Mouse (Mus musculus): Measurements from ENCODE around the gene Camsap2.

- no peak for TF ChIP-seq CTCF (IDR thresholded peaks at IDR 0.05; ENCODE audit: low read depth)
- TF ChIP-seq EP300 (optimal IDR thresholded peaks at IDR 0.05), result no peak
Measured at GRCm38 (mm10) chr1:136293961-136294360, 51.9 kb downstream of the Camsap2 start.
